Mouse (Mus musculus) yolk sac, embryonic 10.5 days (tissue): ENCODE data around the gene Fam124a.
"Not testable (repeated sequence)": the region's sequence is repeated elsewhere in the genome, so short reads cannot be mapped to it uniquely, and the experiment has no call there.

Source experiments
- DNase-seq: peaks from one replicate; pipeline ENCODE4 v3.0.0-alpha.2; 2017; ENCODE audit warnings: low spot score

The Fam124a gene

DNA sequence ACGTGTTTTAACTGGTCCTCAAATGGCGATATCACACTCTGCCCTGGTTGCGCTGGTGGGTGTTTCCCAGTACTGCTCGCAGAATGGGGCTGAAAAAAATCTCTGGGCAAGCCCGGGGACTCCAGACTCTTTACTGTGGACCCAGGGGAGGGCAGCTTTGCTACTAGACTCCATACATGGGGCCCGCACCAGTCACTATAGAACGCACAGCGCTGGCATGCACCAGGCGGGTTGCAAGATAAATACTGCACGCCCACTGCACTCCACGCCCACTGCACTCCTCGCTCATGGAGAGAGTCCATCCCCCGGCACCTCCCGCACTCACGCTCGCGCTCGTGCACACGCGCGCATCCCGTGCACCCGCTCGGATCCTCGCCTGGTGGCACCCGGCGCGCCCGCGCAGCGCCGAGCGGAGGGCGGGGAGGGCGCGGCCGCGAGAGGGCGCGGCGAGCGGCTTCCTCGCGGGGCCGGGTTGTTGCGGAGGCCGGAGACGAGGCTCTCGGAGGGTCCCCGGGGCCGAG, at the start of gene Fam124a:
Gene Fam124a (plus strand): TSS at position 429 of the 521 bp plus-strand sequence.
- peak; percentile 56 for DNase-seq

DNA sequence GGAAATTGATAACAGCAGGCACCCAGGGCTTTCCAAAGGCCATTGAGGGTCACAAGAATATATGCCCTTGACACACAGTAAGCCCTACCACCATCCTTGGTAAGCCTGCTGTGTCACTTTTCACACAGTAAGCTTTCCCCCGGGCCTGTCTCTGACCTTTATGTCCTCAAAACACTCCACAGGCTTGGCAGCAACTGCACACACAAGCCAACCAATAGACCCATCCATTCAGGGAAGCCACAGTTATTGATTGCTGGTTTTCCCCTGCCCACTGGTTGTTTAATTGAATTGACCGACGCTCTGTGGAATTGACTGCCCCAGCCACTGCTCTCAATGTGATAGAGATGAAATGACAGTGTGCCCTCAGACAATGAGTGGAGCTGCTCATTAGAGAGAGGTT, 49.3 kb upstream of the Fam124a start:
- no peak for DNase-seq

DNA sequence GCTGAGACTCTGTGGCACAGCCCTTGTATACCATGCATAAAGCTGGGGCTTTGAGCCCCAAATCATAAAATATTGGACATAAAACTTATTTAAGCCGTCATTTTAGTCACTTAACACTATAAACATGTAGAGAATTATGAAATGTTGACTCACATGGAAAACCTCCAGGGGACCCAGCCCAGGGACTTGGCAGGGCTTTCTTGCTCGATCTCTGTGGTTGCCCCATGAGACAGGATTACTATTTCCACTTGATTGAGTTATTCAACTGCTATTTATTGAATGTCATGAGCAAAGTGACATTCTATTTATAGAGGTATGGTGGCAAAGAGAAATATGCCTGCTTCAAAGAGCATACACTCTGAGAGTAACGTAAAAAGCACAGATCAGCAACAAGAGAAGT, 46.2 kb upstream of the Fam124a start:
- no peak for DNase-seq

DNA sequence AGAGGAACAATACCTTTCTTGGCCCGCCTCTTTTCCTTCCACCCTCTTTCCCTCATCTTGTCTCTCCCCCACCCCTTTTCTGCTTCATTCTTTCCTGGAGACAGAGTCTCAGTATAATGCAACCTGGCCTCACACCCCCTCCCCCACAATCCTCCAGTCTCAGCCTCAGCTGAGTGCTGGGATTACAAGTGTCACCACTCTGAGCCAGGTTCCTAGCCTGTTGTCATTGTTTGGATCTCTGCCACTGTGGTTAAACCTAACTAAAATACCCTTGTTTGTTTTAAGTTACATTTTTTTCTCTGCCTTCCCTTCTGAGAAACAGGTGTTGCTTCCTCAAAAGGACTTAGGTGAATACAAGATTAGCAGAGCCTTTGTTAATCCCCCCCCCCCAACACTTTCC, 42.7 kb upstream of the Fam124a start:
- no peak for DNase-seq

DNA sequence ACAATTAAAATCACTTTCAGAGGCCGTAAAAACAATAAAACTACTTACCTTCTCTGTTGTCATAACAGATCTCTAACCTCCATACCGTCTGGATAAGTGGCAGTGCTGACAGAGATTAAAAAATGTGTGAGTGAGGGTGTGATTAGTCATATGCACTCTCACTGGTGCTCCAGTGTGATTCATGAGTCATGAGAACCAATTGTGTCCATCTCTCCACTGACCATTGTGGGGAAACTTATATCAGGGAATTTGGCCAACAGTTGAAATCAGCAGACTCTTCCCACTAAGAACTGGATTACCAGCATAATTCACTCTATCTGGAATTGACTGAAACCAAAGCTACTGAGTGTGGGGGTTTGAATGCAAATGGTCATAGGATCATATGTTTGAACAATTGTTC, 24.6 kb upstream of the Fam124a start:
- no peak for DNase-seq

DNA sequence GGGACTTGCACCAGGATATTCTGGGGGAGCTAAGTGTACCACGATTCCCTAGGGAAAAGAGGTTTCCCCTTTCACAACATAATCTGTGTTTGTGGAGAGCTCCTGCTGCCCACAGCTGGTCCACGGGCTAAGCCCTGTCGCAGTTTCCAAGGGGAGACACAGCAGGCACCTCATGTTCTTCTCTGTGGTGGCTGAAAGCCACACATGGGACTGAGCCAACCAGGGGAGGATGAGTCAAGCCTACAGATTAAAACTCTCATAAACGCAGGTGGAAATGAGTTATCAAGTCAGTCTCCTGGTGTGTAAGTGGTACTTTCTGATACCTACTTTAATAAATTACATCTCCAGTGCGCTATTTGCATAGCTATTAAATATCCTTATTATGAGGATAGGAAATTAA, 19.4 kb upstream of the Fam124a start:
- no peak for DNase-seq

DNA sequence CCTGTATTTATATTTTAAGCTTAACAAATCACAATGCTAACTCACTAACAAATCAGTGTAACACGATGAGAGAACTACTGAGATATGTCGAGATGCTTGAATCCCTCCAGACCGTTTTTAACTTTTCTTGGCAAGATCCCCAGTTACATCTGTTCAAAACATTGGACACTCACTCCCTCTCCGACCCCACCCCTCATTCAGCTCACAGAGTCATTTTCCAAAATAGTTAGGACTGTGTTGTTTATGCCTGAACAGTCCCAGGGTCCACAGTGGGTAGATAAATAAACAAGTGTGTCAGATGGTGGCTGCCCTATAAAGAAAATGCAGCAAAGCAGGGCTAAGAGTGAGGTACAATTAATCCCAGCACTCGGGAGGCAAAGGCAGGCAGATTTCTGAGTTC, 18.5 kb upstream of the Fam124a start:
- DNase-seq = no peak

DNA sequence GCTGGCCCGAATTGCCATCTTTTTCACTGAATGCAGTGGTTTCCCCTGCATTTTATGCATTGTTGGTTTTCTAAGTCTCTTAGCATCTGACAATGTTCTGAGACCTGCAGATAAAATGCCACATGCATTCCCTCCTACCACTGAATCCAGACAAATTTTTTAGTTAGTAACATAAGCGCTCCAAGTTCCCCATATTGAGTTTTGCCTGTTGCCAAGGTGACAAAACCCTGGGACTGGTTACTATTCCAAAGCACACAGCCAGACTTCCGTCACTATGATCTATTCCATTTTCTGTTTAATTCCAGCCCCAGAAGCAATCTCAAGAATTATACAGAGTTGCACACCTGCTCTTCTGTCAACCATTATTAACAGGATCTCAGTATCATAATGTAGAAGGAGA, 15.7 kb upstream of the Fam124a start:
- no peak for DNase-seq

DNA sequence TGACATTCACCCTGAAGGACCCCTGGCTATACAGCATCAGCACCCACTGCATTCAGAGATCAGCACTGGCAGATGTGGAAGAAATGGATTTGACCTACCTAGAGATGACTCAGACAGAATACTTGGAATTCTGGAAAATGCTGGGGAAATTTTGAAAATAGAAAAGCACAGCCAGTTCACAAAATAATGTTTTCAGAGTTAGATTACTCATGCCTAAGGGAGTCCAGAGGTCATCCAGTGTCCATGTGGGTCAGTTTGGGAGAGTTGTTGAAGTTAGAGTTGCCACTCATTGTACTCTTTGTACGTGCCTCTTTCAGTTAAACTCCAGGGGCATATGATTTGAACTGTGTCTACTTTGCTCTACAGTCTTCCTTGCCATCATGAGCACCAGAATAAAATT, 13.8 kb upstream of the Fam124a start:
- no peak for DNase-seq

DNA sequence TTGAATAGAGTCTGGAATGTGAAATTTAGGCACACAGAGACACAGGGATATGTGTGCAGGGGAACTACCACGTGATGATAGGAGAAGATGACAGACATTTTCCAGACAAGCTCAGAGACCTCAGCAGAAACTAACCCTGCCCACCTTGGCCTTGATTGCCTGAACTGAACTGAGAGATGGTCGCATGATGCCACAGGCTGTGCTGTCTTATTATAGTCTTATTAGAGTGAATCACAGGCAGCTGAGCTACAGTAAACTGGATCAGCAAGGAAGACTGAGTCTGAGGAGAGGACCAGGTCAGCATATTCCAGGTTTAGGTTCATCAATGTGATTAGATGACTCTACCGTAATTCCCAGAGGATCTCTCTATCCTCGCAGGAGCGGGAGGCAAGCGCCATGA, 9.2 kb upstream of the Fam124a start:
- DNase-seq = no peak

DNA sequence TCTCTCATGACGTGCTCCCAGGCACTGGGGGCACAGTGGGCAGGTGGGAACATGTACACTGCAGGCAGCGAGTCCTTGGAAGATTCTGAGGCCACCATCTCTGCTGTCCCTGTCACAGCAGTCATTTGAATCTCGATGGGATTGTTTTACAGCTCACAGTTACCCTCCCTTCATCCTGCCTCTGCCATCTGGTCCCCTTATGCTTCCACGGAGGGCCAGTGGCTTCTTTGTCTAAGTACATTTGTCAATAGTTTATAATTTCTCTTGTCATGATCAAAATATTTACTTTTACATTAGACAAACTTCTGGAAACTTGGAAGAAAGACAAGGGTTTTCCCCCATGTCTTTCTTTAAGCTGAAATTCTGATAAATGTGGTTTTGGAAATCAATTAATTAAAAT, 8.8 kb upstream of the Fam124a start:
- no peak for DNase-seq

DNA sequence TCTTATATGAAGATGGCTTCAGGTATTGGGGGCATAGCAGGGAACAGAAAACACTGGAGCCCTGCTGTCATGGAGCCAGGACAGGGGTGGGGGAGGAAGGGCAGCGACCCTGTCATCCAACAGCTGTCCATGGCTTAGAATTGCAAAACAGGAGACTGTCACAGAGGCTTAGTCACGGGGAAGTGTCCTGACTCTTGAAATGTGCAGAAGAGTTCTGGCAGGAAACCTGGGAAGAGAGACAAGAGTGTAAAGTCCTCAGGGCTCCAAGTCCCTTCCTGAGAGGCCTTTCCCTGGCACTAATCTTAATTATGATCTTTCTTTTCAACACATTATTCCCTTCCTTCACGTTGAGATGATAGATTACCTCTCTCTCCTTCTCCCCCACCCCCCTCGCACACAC, 5.4 kb upstream of the Fam124a start:
- DNase-seq = no peak

DNA sequence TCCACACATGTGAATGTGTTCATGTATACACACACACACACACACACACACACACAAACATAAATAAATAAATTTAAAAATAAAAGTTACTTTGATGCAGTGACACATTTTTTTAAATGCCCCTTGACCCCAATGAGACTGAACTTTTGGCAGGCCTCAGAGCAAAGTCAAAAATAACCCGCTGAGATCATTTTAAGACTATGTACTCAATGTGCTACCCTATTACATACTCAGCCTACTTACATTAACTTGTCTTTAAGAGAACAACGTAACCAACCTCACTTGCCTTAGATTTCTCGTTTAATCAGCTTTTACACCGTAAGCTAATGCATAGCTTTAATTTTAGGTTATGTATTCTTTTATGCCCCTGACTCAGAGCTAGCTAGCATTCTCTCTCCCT, 2.8 kb upstream of the Fam124a start:
- no peak for DNase-seq

DNA sequence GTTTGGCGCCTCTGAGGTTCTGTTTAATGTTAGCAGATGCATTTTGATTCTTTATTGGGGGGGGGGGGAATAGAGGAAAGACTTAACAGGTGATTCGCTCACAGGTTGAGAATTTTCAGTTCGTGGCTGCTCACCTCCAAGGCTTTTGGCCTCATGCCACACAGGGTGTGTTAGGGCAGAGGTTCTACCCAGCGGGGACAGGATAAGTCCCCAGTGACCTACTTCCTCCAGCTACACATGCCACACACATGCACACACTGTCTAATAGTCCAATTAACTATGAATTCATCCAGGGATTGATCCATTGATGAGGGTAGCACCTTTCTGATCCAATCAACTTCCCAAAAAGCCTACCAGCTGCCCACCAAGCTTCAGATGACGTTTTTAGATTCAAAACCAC, 1.8 kb upstream of the Fam124a start:
- no peak for DNase-seq

DNA sequence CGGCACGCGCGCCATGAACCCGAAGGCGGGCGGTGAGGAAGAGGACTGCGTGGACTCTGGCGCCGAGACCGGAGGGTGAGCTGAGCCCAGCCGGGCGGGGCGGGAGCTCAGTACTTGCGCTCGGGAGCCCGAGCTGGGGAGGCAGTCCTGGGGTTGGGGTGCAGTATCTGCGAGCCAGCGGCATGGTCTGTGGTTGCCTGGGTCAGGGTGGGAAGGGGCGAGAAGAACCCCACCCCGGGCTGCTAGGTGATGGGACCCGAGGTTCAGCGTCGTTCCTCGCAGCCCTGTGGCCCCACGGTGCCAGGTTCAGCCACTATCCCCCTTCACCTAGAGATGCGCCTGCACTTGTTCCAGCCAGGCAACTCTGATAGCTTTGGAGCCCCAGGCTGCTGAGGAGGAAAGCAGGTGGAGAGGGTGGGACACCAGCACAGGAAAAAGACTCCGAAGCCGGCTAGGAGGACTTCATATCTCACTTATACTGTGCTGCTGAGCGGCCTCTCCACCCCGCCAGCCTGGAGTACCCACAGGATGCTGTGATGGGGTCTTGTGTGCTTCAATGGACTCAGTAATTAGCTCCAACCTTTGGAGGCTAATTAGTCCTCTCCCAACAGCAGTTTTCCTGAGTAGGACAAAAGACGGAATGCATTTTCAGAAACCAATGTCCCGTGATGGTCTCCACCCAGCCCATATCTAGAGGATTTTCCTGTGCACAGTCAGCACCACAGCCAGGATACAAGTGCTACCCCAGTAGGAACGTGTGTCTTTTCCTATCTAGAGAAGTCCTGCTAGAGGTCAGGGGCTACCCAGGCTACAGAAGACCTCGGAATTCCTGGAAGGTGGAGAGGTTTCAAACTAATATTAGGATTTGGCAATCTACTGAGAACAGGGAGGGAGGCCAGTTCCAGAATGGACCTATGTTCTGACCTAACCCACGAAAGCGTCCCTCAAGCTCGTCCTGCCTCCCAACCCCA, 588 bp downstream of the Fam124a start:
- no peak for DNase-seq

DNA sequence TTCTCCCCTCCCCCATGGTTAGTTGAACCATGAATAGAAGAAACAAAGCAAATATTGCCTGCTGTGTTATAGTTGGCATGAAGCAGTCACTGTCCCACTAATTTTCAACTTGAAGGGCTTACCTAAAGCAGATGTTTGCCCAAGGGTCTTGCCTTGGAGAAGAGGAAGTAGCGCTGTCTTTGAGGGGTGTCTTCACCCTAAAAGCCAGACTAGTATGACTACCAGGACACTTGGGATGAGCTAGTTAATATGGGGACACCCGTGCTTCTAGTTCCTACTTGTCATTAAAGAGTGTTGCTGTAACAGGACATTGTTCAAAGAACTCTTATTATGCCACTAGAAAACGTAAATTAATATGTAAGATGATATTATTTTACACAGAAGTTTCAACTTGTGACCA, 1.6 kb downstream of the Fam124a start:
- no peak for DNase-seq

DNA sequence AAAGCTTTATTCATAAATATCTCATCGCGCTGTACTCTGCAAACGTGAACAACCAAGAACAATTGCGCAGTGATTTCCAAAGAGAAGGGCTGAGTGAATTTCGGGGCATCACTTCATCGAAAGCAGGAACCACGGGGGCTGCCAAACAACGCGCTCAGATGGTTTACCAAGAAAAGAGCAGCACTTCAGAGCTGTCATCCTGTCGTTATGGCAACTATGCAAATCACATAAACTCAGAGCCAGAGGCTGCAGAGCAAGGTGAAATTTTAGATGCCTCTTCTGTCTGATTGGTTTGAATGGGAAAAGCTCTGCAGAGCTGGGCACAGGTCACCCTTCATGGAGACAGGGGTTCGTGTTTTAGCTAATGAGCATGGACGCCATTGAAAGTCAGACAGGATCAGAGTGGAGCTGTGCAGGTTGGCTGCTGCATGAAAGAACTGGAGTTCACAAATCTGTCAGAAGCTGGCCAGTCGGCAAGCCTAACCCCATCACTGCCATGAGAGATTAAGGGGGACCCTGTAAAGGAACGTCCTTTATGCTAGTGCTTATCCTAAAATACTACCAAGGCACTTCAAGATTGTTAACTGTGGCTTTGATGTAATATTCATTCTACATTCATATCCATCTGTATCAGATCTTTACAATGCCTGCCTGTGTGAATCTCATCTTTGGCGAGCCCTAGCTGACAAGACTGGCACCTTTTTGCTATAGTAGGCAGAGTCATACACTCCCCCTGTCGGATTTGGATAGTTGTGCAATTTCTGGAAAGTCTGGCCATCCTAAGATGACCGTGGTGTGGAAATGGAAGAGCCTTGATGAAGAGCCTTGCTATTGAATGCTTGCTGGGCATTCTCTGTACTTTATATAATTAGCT, 6.6 kb downstream of the Fam124a start:
- DNase-seq = no peak

DNA sequence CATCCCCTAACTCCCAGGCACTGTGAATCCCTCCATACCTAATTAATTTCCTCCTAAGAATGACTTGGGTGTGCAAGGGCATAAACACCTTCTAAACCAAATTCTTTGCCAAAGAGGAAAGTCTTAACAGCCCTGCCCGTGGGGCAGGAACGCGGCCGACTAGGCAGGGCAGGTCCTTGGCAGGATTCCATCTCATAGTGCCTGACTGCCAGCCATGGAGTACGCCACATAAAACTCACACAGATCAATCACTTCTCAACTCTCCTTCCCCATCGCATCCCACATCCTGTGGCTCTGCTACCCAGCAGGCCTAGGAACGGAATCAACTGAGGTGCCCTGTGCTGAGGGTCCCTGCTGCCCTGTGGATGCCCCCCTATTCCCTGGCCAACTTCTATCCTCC, 8.1 kb downstream of the Fam124a start:
- DNase-seq = no peak

DNA sequence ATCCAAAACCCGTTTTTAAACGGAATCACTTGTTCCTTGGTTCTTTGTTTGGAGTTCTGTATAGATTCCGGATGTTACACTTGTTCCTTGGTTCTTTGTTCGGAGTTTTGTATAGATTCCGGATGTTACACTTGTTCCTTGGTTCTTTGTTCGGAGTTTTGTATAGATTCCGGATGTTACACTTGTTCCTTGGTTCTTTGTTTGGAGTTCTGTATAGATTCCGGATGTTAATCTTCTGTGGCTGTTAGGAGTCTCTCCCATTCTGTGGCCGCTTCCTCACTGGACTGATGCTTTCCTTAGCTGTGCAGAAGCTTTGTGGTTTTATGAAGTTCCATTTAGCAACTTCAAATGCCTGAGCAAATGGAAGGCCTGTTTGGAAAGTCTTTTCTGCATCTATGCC, 11.3 kb downstream of the Fam124a start, which contains the start of gene Gm4131:
Gene Gm4131 (minus strand): TSS at position 101 of the 400 bp plus-strand sequence.
- DNase-seq = not testable (repeated sequence)

DNA sequence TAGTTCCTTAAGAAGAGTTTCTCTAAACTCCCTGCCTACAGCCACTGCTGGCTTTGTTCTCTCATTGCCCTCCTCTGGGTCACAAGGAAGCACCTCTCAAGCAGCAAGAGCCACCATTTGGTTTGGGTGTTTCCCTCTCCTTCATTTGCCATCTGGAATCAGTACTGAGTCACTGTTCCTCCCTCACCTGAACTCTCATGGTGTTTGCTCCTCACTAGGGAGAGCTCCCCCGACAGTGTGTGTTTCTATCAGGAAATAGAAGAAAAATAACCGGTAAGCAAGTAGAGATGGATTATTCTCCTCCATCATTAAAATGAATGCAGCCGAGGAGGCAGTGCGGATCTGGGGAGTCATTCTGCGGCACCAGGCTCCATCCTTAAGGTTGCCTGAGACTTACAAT, 13.9 kb downstream of the Fam124a start:
- DNase-seq = no peak

DNA sequence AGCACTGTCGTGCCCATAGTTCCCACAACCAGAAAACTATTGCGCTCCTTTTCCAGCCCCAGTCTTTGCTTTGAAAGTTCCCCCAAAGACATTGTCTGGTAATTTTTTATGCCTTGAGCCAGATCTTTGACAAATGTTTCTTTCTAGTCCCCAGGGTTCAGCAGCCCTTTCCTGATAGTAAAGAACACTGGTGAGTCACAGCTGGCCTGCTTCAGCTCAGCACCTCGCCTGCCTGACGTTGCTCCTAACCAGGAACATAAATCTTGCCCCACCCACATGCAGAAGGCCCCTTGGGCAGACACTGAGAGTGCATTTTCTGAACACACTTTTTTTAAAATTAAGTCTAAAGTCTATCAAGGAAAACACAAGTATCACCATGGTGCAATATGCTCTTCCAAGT, 14.8 kb downstream of the Fam124a start:
- no peak for DNase-seq

DNA sequence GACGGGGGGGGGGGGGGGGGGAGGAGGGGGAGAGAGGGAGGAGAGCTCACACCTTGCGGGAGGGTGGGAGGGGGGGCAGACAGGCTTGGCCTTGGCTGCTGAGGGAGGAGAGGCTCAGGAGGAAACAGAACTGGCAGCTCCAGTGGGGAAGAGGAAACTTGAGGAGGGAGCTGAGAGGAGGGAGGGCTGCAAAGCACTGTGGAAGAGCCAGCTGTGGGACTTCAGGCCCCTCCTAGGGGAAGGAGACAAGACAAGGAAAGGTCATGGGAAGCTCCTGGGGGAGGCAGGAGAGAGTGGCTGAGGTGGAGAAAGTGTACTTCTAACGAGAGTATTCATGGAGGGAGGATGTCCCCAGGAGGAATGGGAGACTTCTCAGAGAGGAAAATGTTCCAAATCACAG, 17.9 kb downstream of the Fam124a start:
- DNase-seq = no peak

DNA sequence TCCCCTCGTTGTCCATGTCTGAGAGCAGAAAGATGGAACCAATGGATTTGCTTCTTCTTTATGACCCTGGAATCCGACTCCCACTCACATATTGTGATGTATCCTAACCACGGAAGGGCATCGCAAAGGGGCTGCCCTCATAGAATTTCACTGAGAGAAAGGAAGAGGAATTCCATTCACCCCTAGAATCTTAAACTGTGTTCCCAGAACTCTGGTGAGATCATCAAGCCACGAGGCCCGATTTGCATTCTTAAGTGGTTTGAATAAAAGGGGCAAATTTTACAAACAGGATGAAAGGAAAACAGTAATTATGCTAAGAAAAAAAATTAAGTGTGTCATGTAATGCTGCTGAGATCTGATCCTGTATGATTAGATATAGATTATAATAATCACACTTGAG, 19.4 kb downstream of the Fam124a start:
- DNase-seq = no peak
